Mouse (Mus musculus) cortical plate, adult 2 months (tissue): Measurements from ENCODE around the gene Gm37240.

ENCODE experiments used
- CTCF ChIP-seq: fragments of 200-500 bp; IDR thresholded peaks from 2 replicates; pipeline ENCODE4 v1.5.1; 2011; ENCODE audit warnings: mild to moderate bottlenecking, control low read depth, low read length; ENCODE audit not compliant: insufficient read depth; ENCODE audit errors: extremely low read depth
- POLR2A ChIP-seq: fragments of 200-500 bp; IDR thresholded peaks from 2 replicates; pipeline ENCODE4 v1.6.1; 2011; ENCODE audit warnings: mild to moderate bottlenecking, low read length, control low read depth; ENCODE audit not compliant: insufficient read depth; ENCODE audit errors: extremely low read depth

DNA sequence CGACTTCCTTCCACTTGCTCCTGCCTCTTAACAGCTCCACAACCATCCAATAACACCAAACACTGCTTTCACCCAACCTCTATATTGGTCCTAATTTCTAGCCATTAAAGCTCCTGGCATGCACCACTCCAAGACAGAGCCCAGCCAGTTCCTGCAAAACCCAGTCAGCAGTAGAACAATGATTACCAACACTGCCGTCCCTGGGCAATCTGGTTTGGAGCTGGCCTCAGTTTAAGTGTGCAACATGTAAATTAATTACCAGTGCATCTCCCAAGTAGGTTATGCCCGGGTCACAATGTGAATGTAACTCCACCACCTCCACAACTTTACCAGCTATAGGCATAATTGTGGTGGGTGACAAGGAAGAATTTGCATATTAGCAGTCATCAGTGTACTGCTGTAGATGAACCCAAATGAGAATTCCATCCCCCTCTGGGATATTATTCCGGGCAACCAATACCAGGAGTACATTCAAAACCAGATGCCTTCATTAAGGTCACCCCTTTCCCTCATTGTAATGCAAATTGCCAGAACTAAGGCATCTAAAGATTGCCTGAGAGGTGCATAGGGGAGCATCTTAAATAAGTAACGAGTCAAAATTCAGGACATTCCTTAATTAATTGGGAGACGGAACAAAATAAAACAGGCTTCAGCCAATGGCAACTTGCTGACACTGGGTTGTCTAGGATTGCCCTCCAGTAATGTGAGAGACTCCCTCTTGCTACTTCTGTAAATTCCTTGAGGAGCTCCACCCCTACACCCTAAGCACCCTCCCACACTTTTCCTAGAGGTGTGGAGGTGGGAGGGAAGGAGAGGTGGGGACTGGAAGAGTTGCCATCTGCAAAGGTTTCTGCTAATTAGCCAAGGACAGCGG, 549.2 kb downstream of the Gm37240 start:
- no peak for TF ChIP-seq CTCF
- TF ChIP-seq POLR2A, result no peak
